Mouse (Mus musculus) C2C12 (cell line): ENCODE data around the gene A830031A19Rik.

ENCODE experiments used
- CTCF ChIP-seq: IDR thresholded peaks from one replicate; pipeline ENCODE4 v1.5.1; 2011; ENCODE audit not compliant: control insufficient read depth, insufficient read depth, insufficient read length
- FOSL1 ChIP-seq: IDR thresholded peaks from one replicate; pipeline ENCODE4 v1.8.0; 2011; ENCODE audit warnings: mild to moderate bottlenecking, low read length; ENCODE audit not compliant: poor library complexity, insufficient read depth, severe bottlenecking
- MAX ChIP-seq: IDR thresholded peaks from one replicate; pipeline ENCODE4 v1.6.1; 2011; ENCODE audit warnings: mild to moderate bottlenecking, control low read depth
- MYOD1 ChIP-seq: IDR thresholded peaks from one replicate; pipeline ENCODE4 v1.6.1; 2011; ENCODE audit warnings: low read depth; ENCODE audit not compliant: control insufficient read depth, insufficient read length
- MYOG ChIP-seq: IDR thresholded peaks from one replicate; pipeline ENCODE4 v1.6.1; 2011; ENCODE audit not compliant: control insufficient read depth, insufficient read length; ENCODE audit errors: extremely low read depth
- USF1 ChIP-seq: IDR thresholded peaks from one replicate; pipeline ENCODE4 v1.6.1; 2011; ENCODE audit warnings: low read depth, mild to moderate bottlenecking, control low read depth, moderate library complexity

DNA sequence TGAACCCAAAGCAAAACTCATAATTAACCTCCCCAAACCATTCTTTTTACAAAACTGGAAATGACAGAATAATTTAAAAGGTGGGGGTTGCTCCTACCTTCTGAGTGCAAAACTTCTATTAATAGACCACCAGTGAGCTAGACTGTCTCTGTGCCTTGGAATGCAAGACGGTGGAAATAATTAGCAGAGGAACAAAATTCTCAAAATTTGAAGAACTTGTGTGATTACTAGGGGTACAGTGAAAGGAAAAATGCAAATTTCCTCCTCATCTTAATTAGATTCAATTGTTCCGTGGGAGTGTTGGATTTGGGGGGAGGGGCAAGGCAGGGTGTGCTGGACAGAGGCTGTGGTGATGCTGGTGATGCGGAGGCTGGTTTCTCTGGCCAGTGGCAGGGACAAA lies 23.8 kb upstream of the A830031A19Rik start:
- TF ChIP-seq MYOD1, result no peak
- TF ChIP-seq MYOG, result no peak
- TF ChIP-seq CTCF, result no peak
- no peak for TF ChIP-seq MAX
- TF ChIP-seq USF1, result no peak
- TF ChIP-seq FOSL1, result no peak
